Mouse (Mus musculus) liver, embryonic 14.5 days (tissue): ENCODE measurements around the gene Gm14137.

ENCODE experiments used
- CTCF ChIP-seq: IDR thresholded peaks from 2 replicates; pipeline ENCODE4 v1.5.1; 2016; ENCODE audit warnings: antibody characterized with exemption, low read depth, control low read depth
- EP300 ChIP-seq: IDR thresholded peaks from 2 replicates; pipeline ENCODE4 v1.6.1; 2016; ENCODE audit warnings: antibody characterized with exemption, low read depth

DNA sequence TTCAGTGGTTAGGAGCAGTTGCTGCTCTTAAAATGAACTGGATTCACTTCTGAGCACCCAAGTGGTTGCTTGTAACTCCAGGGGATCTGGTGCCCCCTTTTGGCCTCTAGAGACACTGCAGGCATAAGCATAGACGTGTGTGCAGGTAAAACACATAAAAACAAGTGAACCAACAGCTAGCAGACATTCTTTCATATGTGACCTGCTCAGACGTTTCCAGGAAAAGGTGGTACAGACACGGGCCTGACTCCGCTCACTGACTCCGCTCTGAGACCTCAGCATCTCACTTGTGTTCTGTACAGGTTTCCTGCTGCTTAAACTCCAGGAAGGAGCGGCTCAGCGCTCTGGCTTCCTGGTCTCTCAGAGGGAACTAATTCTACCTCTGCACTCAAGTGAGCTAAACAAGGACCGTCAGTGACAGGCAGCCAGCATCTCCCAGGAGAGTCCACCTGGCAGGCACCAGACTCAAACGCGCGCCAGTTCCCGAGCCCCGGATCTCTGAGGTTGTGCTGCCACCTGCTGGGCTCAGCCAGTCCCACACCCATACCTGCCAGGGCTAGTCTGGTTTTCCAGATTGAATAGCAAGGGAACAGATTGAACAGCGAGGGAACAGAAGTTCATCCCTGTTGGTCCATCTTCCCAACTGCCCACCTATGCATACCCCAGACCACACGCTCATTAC is 14.9 kb downstream of the Gm14137 start:
- peak; percentile 95 for TF ChIP-seq CTCF
- TF ChIP-seq EP300, result no peak
